Mouse (Mus musculus) olfactory bulb, adult 2 months (tissue): ENCODE measurements at regions not wholly inside any gene's neighbourhood (a gene's known extent, or its start where the extent isn't known, plus 50 kb on each side); places are given as distances from the start of the nearest gene placed in this dataset.

Experiments used
- H3K27ac ChIP-seq: fragments of 200-500 bp; 2 replicates; pipeline ENCODE4 v1.5.1; 2012; ENCODE audit warnings: low read depth, low read length; ENCODE audit not compliant: insufficient read depth
- H3K4me1 ChIP-seq: fragments of 200-500 bp; 2 replicates; pipeline ENCODE4 v1.6.1; 2012; ENCODE audit warnings: low read length; ENCODE audit not compliant: control insufficient read depth, insufficient read depth
- H3K4me3 ChIP-seq: fragments of 200-500 bp; 2 replicates; pipeline ENCODE4 v1.5.1; 2012; ENCODE audit warnings: mild to moderate bottlenecking, low read depth, low read length, moderate library complexity; ENCODE audit not compliant: insufficient read depth
- CTCF ChIP-seq: fragments of 200-500 bp; IDR thresholded peaks from 2 replicates; pipeline ENCODE4 v1.5.1; 2012; ENCODE audit warnings: low read depth, mild to moderate bottlenecking, low read length, moderate library complexity; ENCODE audit not compliant: insufficient read depth
- POLR2A ChIP-seq: fragments of 200-500 bp; IDR thresholded peaks from 2 replicates; pipeline ENCODE4 v1.6.1; 2012; ENCODE audit warnings: mild to moderate bottlenecking, low read depth, low read length, moderate library complexity; ENCODE audit not compliant: insufficient read depth
- WGBS: fragments of 180-500 bp; shearing (Covaris S2); methylation state at CpG from one replicate; pipeline ENCODE4 v1.1.7; 2018; 5-methylcytosine and 5-hydroxymethylcytosine counted together

- no peak for TF ChIP-seq POLR2A
- no peak for TF ChIP-seq CTCF
- no peaks in the 10 kb centered on the region for H3K4me1 ChIP-seq
- no peak overlapping the region for H3K27ac ChIP-seq
- no peak overlapping the region for H3K4me3 ChIP-seq
Measured at GRCm38 (mm10) chr3:39396672-39397071, 509.9 kb downstream of the Fat4 start.

GRCm38 (mm10) chr3:39397255-39397654 is 510.5 kb downstream of the Fat4 start:
- TF ChIP-seq CTCF: no peak
- no peak for TF ChIP-seq POLR2A
- 54% methylated on average over 3 of the region's 3 CpGs for WGBS
- Histone ChIP-seq H3K4me1 (no peaks in the 10 kb centered on the region), H3K4me3 (no peak overlapping the region), H3K27ac (no peak overlapping the region)

GRCm38 (mm10) chr3:39397677-39398076 is 510.9 kb downstream of the Fat4 start:
- WGBS: 95% methylated on average over 2 of the region's 2 CpGs
- Histone ChIP-seq H3K4me3 (no peak overlapping the region), H3K4me1 (no peaks in the 10 kb centered on the region), H3K27ac (no peak overlapping the region)
- TF ChIP-seq CTCF (no peak), POLR2A (no peak)

GRCm38 (mm10) chr3:39424778-39425642 is 538.3 kb downstream of the Fat4 start:
- no peak overlapping the region for H3K4me3 ChIP-seq
- 59% methylated on average over 5 of the region's 5 CpGs for WGBS
- no peaks in the 10 kb centered on the region for H3K4me1 ChIP-seq
- no peak overlapping the region for H3K27ac ChIP-seq
- TF ChIP-seq POLR2A: no peak
- no peak for TF ChIP-seq CTCF

GRCm38 (mm10) chr3:39425643-39426016 is 538.9 kb downstream of the Fat4 start:
- TF ChIP-seq POLR2A (no peak), CTCF (no peak)
- no peak overlapping the region for H3K27ac ChIP-seq
- 64% methylated on average over 2 of the region's 2 CpGs for WGBS
- H3K4me3 ChIP-seq: no peak overlapping the region
- no peaks in the 10 kb centered on the region for H3K4me1 ChIP-seq

- Histone ChIP-seq H3K4me3 (no peak overlapping the region), H3K4me1 (peaks cover 2% of the 10 kb centered on the region; the same call in 1 of the 2 replicates), H3K27ac (no peak overlapping the region)
- 36% methylated on average over 10 of the region's 10 CpGs for WGBS
- TF ChIP-seq POLR2A (no peak), CTCF (no peak)
Measured at GRCm38 (mm10) chr3:39443328-39443727, 556.6 kb downstream of the Fat4 start.

- no peak overlapping the region for H3K27ac ChIP-seq
- TF ChIP-seq POLR2A (no peak), CTCF (no peak)
- no peak overlapping the region for H3K4me3 ChIP-seq
- no peaks in the 10 kb centered on the region for H3K4me1 ChIP-seq
Measured at GRCm38 (mm10) chr3:39455650-39456049, 568.9 kb downstream of the Fat4 start.

- no peak for TF ChIP-seq POLR2A
- no peak for TF ChIP-seq CTCF
- Histone ChIP-seq H3K4me1 (no peaks in the 10 kb centered on the region), H3K4me3 (no peak overlapping the region), H3K27ac (no peak overlapping the region)
- WGBS: 42% methylated on average over 14 of the region's 14 CpGs
Measured at GRCm38 (mm10) chr3:39460183-39460888, 573.6 kb downstream of the Fat4 start.

GRCm38 (mm10) chr3:39461561-39461960 is 574.8 kb downstream of the Fat4 start:
- no peak overlapping the region for H3K27ac ChIP-seq
- TF ChIP-seq POLR2A (no peak), CTCF (no peak)
- no peaks in the 10 kb centered on the region for H3K4me1 ChIP-seq
- 93% methylated on average over 4 of the region's 4 CpGs for WGBS
- H3K4me3 ChIP-seq: no peak overlapping the region

GRCm38 (mm10) chr3:39465811-39466210 is 579.1 kb downstream of the Fat4 start:
- Histone ChIP-seq H3K4me1 (no peaks in the 10 kb centered on the region), H3K27ac (no peak overlapping the region), H3K4me3 (no peak overlapping the region)
- WGBS: 78% methylated on average over 3 of the region's 3 CpGs
- TF ChIP-seq CTCF: no peak
- no peak for TF ChIP-seq POLR2A
